Mouse (Mus musculus) liver, postnatal 0 days (tissue): Measurements from ENCODE around the gene Cadm2. TPM values are rescaled to one million over a fixed set of nuclear protein-coding genes. Genes with fewer than 3 reads are reported as not detected.

Experiments
- ATAC-seq: fragments of 200-750 bp; cut with Nextera tagmentation; 2 replicates; pipeline ENCODE4 v1.8.0; 2017; ENCODE audit warnings: mild to moderate bottlenecking, moderate library complexity
- DNase-seq: peaks from one replicate; pipeline ENCODE4 v3.0.0-alpha.2; 2016
- H3K27ac ChIP-seq: fragments of 300-500 bp; sonication (generic); 2 replicates; pipeline ENCODE4 v1.5.1; 2014; ENCODE audit warnings: antibody characterized with exemption, moderate library complexity, mild to moderate bottlenecking, low read depth
- H3K27me3 ChIP-seq: fragments of 300-500 bp; sonication (generic); 2 replicates; pipeline ENCODE4 v1.6.1; 2014; ENCODE audit warnings: low read length, control low read depth, mixed read lengths; ENCODE audit not compliant: insufficient read depth
- H3K36me3 ChIP-seq: fragments of 300-500 bp; sonication (generic); replicated peaks from 2 replicates; pipeline ENCODE4 v1.6.1; 2014; ENCODE audit warnings: mild to moderate bottlenecking, control low read depth, low read length, moderate library complexity, mixed read lengths; ENCODE audit not compliant: insufficient read depth
- H3K4me1 ChIP-seq: fragments of 300-500 bp; sonication (generic); 2 replicates; pipeline ENCODE4 v1.6.1; 2014; ENCODE audit warnings: antibody characterized with exemption, mild to moderate bottlenecking, control low read depth; ENCODE audit not compliant: insufficient read depth
- H3K4me2 ChIP-seq: fragments of 300-500 bp; sonication (generic); 2 replicates; pipeline ENCODE4 v1.6.1; 2014; ENCODE audit warnings: low read depth, mild to moderate bottlenecking, low read length, moderate library complexity, mixed read lengths
- H3K4me3 ChIP-seq: fragments of 300-500 bp; sonication (generic); 2 replicates; pipeline ENCODE4 v1.5.1; 2014; ENCODE audit warnings: low read depth, low read length
- H3K9ac ChIP-seq: fragments of 300-500 bp; sonication (generic); replicated peaks from 2 replicates; pipeline ENCODE4 v1.6.1; 2014; ENCODE audit warnings: mild to moderate bottlenecking, moderate library complexity
- H3K9me3 ChIP-seq: fragments of 300-500 bp; sonication (generic); 2 replicates; pipeline ENCODE4 v1.6.1; 2016; ENCODE audit warnings: mild to moderate bottlenecking, control low read depth, low read length, mixed read lengths
- CTCF ChIP-seq: sonication (generic); IDR thresholded peaks from 2 replicates; pipeline ENCODE4 v1.5.1; 2016; ENCODE audit warnings: antibody characterized with exemption, low read depth
- EP300 ChIP-seq: IDR thresholded peaks from 2 replicates; pipeline ENCODE4 v1.6.1; 2016; ENCODE audit warnings: antibody characterized with exemption, low read depth, mild to moderate bottlenecking
- WGBS: fragments of 180-500 bp; shearing (Covaris S2); extraction: QIAGEN DNeasy Blood & Tissue Kit; methylation state at CpG from one replicate; pipeline ENCODE4 v1.1.7; 2014; ENCODE audit not compliant: insufficient replicate concordance; 5-methylcytosine and 5-hydroxymethylcytosine counted together
- polyA plus RNA-seq: library from polyadenylated mRNA; unstranded; fragments of >200 nt; fragmentation: Nextera tagmentation; extraction: Ambion mirVana; gene quantifications from 2 replicates; pipeline ENCODE4 v1.2.1, GENCODE M21; 2015

Cadm2 gene
- polyA plus RNA-seq, 1 experiment from 2014 or later: not detected

DNA sequence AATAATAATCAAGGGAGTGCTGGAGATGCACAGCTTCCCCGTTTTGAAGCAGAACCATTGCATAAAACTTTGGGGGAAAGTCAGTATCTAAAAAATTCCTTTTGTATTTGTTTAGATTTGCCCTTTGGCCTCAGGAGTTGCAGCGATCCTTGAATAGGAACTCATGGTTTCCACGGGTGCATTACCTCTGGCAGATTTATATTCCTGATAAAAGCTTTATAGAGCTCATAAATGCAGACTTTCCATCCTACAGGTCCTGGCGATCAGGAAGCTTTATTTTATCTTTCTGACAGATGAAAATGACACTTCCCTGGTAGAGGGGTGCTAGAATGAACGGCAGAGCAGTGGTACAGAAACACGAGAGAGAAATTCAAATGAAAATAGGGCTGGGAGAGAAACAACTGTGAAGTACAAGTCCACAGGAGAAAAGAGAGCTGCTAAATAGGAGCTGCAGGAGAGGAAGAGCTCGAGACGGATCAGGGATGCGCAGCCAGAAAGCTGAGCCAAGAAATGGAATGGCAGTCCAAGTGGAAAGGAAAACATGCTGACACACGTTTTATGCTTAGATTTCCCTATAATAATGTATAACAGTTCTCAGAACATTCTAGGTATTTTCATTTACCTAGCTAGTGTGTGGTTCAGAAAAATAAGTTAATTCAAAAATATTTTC is 274.0 kb downstream of the Cadm2 start:
- Histone ChIP-seq H3K27me3 (no peaks in the 10 kb centered on the region), H3K4me1 (no peaks in the 10 kb centered on the region), H3K9me3 (no peaks in the 10 kb centered on the region), H3K9ac (no peak overlapping the region), H3K4me2 (no peak overlapping the region), H3K36me3 (no peaks in the 10 kb centered on the region), H3K4me3 (no peak overlapping the region), H3K27ac (no peak overlapping the region)
- DNase-seq (no peak), ATAC-seq (no peak)
- TF ChIP-seq EP300 (no peak), CTCF (no peak)
- 53% methylated on average over 10 of the region's 10 CpGs for WGBS

- Histone ChIP-seq H3K27me3 (no peaks in the 10 kb centered on the region), H3K27ac (no peak overlapping the region), H3K4me2 (no peak overlapping the region), H3K9ac (no peak overlapping the region), H3K9me3 (no peaks in the 10 kb centered on the region), H3K36me3 (no peaks in the 10 kb centered on the region), H3K4me3 (no peak overlapping the region), H3K4me1 (no peaks in the 10 kb centered on the region)
- WGBS: 65% methylated on average over 5 of the region's 5 CpGs
- ATAC-seq (no peak), DNase-seq (no peak)
- TF ChIP-seq EP300: no peak
- no peak for TF ChIP-seq CTCF
Observed at GRCm38 (mm10) chr16:67344194-67344593, 276.5 kb downstream of the Cadm2 start.

DNA sequence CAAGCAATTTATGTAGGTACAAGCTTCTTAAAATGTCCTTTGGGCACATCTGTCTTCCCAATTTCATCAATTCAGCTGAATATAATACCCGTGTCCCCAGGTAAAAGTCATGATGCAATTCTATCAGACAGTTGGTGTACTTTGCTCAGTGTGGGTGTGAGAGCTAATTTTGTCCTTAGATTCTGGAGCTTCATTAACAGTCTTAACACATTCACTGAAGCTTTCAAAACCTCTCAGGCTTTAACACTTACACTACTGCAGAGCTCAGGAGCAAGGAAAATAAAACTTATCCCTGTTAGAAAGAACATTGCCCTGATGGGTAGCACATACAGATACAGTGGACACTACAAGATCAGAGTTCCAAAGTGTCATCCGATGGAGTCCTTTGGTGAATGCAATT is 309.7 kb downstream of the Cadm2 start:
- H3K4me1 ChIP-seq: no peaks in the 10 kb centered on the region
- no peaks in the 10 kb centered on the region for H3K27me3 ChIP-seq
- no peak for TF ChIP-seq CTCF
- TF ChIP-seq EP300: no peak
- no peak overlapping the region for H3K27ac ChIP-seq
- H3K4me2 ChIP-seq: no peak overlapping the region
- DNase-seq (no peak), ATAC-seq (no peak)
- no peak overlapping the region for H3K9ac ChIP-seq
- WGBS: 73% methylated on average over 2 of the region's 2 CpGs
- no peaks in the 10 kb centered on the region for H3K9me3 ChIP-seq
- no peak overlapping the region for H3K4me3 ChIP-seq
- no peaks in the 10 kb centered on the region for H3K36me3 ChIP-seq

DNA sequence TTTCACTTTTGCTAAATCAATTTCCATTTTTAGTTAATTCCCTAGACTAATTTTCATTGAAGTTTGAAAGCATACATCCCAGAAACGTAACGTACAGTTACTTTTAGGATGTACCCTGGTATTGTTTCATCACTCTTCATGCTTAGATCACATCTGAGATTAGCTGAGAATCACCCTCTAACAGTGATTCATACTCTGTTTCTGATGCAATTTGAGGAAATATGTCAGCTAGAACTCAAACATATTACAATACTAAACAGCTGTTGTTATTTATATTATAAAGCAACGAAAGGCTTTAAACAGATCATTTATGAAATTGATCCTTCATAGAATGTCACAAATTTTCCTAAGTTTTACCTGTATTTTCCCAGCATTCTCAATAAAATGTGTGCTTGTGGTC is 336.0 kb downstream of the Cadm2 start:
- DNase-seq (no peak), ATAC-seq (no peak)
- TF ChIP-seq EP300: no peak
- TF ChIP-seq CTCF: no peak
- Histone ChIP-seq H3K27ac (no peak overlapping the region), H3K4me2 (no peak overlapping the region), H3K9me3 (no peaks in the 10 kb centered on the region), H3K27me3 (no peaks in the 10 kb centered on the region), H3K9ac (no peak overlapping the region), H3K4me1 (no peaks in the 10 kb centered on the region), H3K4me3 (no peak overlapping the region), H3K36me3 (no peaks in the 10 kb centered on the region)
- 76% methylated on average over 3 of the region's 3 CpGs for WGBS

DNA sequence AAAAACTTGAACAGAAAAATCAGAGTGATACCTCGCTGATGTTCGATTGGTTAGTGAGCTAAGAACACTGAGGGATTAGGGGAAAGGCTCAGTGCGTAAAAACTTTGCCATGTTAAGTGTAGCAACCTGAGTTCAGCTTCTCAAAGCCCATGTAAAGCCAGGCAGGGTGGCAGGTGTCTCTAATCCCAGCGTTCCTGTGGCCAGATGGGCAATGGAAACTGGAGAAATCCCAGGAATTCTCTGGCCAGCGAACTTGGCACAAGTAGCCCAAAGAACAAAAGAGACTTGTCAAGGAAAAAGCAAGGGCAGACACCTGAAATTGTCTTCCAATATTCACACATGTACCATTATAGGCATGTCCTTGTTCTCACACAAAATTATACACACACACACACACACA is 377.1 kb downstream of the Cadm2 start:
- DNase-seq (no peak), ATAC-seq (no peak)
- Histone ChIP-seq H3K9ac (no peak overlapping the region), H3K36me3 (no peaks in the 10 kb centered on the region), H3K27ac (no peak overlapping the region), H3K4me1 (no peaks in the 10 kb centered on the region), H3K4me3 (no peak overlapping the region), H3K27me3 (no peaks in the 10 kb centered on the region), H3K9me3 (no peaks in the 10 kb centered on the region), H3K4me2 (no peak overlapping the region)
- TF ChIP-seq CTCF (no peak), EP300 (no peak)
- WGBS: 72% methylated on average over 5 of the region's 5 CpGs

- 13% methylated on average over 1 of the region's 1 CpGs for WGBS
- no peaks in the 10 kb centered on the region for H3K4me1 ChIP-seq
- no peaks in the 10 kb centered on the region for H3K27me3 ChIP-seq
- no peak overlapping the region for H3K9ac ChIP-seq
- no peak for ATAC-seq
- no peak for DNase-seq
- peak; percentile 56 for TF ChIP-seq CTCF
- no peak for TF ChIP-seq EP300
- H3K36me3 ChIP-seq: no peaks in the 10 kb centered on the region
- no peak overlapping the region for H3K27ac ChIP-seq
- no peak overlapping the region for H3K4me3 ChIP-seq
- no peaks in the 10 kb centered on the region for H3K9me3 ChIP-seq
- H3K4me2 ChIP-seq: no peak overlapping the region
Observed at GRCm38 (mm10) chr16:67234862-67235261, 385.8 kb downstream of the Cadm2 start.

DNA sequence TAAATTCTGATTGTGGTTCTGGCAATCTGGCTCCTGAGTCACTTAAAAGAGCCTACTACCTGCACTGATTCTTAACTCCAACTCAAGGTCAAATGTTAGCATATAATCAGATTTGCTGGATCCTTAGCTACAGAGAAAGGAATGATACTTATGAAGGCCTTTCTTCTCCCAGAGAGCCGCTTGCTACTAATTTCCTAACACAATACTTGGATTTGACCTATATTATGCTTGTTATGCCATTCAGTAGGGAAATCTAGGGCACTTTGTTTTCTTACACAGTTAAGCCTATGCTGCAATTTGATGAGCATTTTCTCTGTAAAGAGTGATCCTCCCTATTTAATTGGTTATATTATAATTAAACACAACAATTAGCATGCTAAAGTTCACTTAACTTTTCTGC is 394.0 kb downstream of the Cadm2 start:
- DNase-seq (no peak), ATAC-seq (no peak)
- no peaks in the 10 kb centered on the region for H3K36me3 ChIP-seq
- TF ChIP-seq EP300: no peak
- no peak for TF ChIP-seq CTCF
- H3K27me3 ChIP-seq: no peaks in the 10 kb centered on the region
- H3K9me3 ChIP-seq: no peaks in the 10 kb centered on the region
- H3K9ac ChIP-seq: no peak overlapping the region
- H3K4me1 ChIP-seq: no peaks in the 10 kb centered on the region
- H3K27ac ChIP-seq: no peak overlapping the region
- WGBS: 74% methylated on average over 1 of the region's 1 CpGs
- H3K4me2 ChIP-seq: no peak overlapping the region
- H3K4me3 ChIP-seq: no peak overlapping the region
